Mouse (Mus musculus) E14TG2a.4 (cell line): Measurements from ENCODE around the gene Erlec1.

Experiments
- H3K27me3 ChIP-seq: 2 replicates; pipeline ENCODE4 v1.6.1; 2014; ENCODE audit warnings: low read length, control low read depth; ENCODE audit not compliant: insufficient read depth
- H3K36me3 ChIP-seq: 2 replicates; pipeline ENCODE4 v1.6.1; 2014; ENCODE audit warnings: low read length, control low read depth; ENCODE audit not compliant: insufficient read depth
- H3K4me1 ChIP-seq: replicated peaks from 2 replicates; pipeline ENCODE4 v1.6.1; 2014; ENCODE audit warnings: low read depth, low read length, control low read depth
- H3K4me3 ChIP-seq: replicated peaks from 2 replicates; pipeline ENCODE4 v1.5.1; 2014; ENCODE audit warnings: mild to moderate bottlenecking, low read length
- H3K9me3 ChIP-seq: 2 replicates; pipeline ENCODE4 v1.6.1; 2014; ENCODE audit warnings: low read length, control low read depth
- CTCF ChIP-seq: conservative IDR thresholded peaks from 2 replicates; pipeline ENCODE4 v1.5.1; 2014; ENCODE audit warnings: low read length
- NANOG ChIP-seq: IDR thresholded peaks from 2 replicates; pipeline ENCODE4 v1.6.1; 2014; ENCODE audit warnings: borderline replicate concordance, low read length, mixed read lengths
- POU5F1 ChIP-seq: IDR thresholded peaks from 2 replicates; pipeline ENCODE4 v1.6.1; 2014; ENCODE audit warnings: low read length, borderline replicate concordance

Erlec1 gene

DNA sequence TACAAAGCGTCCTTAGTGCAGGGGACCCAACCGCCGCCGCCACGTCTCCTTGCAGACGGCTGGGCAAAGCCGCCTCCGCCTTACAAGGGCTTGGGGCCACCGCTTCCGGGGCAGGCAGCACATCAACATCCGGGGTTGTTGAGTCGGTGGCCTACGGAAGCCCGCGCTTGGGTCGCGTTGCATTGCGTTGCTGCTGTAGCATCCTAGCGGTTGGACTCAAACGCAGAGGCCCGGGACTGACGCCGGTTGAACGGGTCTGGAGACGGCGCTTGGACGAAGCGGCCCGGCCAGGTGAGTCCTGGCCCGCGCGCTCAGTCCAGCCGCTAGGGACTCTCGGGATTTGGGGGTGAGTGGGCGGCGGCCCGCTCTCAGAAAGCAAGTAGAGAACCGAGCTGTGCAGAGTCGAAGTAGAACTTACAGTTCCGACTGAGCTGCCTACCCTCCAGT lies at the start of gene Erlec1:
Gene Erlec1 (minus strand): TSS at position 57 of the 447 bp plus-strand sequence.
- peaks cover 27% of the 10 kb centered on the region for H3K36me3 ChIP-seq
- H3K4me1 ChIP-seq = peaks cover 16% of the 10 kb centered on the region
- peak within 1 kb of the TSS; percentile 89 for H3K4me3 ChIP-seq
- TF ChIP-seq POU5F1 (no peak), NANOG (no peak), CTCF (no peak)
- peaks cover 8% of the 10 kb centered on the region for H3K9me3 ChIP-seq
- no peaks in the 10 kb centered on the region for H3K27me3 ChIP-seq

DNA sequence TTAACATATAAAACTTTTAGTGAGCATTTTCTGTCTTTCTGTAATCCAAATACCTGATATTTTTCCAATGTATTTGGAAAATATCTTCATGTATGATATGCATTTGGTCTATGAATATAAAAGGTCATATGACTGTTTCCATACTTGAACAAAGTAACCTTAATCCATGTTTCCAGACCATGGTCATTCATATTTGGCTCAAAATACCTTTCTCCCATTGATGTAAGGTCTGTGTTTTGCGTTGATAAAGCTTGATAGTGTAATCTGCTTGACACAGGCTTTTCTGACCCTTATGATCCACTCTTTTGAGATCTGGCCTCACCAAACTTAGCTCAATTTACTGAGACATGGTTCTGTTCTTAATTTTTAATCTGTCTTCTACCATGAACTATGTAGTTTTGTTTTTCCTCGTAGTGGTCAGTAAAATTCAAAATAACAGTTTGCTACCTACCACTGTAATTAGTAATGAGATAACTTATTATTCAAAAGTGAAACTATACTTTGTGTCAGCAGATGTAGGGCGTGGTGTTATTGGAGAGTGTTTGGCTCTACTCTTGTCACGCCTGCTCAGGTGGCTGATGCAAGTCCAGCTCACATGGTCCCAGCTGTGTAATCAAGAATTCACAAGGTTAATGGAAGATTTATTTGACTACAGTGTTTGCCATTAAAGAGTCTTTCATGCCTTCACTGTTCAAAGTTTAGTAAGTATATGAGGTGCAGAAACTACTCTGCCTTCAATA lies 47.2 kb upstream of the Erlec1 start:
- Histone ChIP-seq H3K36me3 (no peaks in the 10 kb centered on the region), H3K4me1 (no peaks in the 10 kb centered on the region), H3K27me3 (no peaks in the 10 kb centered on the region), H3K9me3 (no peaks in the 10 kb centered on the region), H3K4me3 (no peak overlapping the region)
- TF ChIP-seq CTCF = no peak
- no peak for TF ChIP-seq POU5F1
- TF ChIP-seq NANOG = no peak

GRCm38 (mm10) chr11:31000028-31000427 lies 45.9 kb upstream of the Erlec1 start:
- Histone ChIP-seq H3K4me3 (no peak overlapping the region), H3K27me3 (no peaks in the 10 kb centered on the region), H3K4me1 (no peaks in the 10 kb centered on the region)

GRCm38 (mm10) chr11:30998704-30999103 lies 44.6 kb upstream of the Erlec1 start:
- H3K4me3 ChIP-seq = no peak overlapping the region
- no peaks in the 10 kb centered on the region for H3K4me1 ChIP-seq
- H3K27me3 ChIP-seq = no peaks in the 10 kb centered on the region
- peaks cover 10% of the 10 kb centered on the region for H3K9me3 ChIP-seq
- no peaks in the 10 kb centered on the region for H3K36me3 ChIP-seq
- TF ChIP-seq POU5F1 (no peak), NANOG (no peak), CTCF (no peak)

More at GRCm38 (mm10) chr11:31000028-31000427, 45.9 kb upstream of the Erlec1 start:
- no peaks in the 10 kb centered on the region for H3K36me3 ChIP-seq
- H3K9me3 ChIP-seq = no peaks in the 10 kb centered on the region
- no peak for TF ChIP-seq NANOG
- no peak for TF ChIP-seq CTCF
- no peak for TF ChIP-seq POU5F1

DNA sequence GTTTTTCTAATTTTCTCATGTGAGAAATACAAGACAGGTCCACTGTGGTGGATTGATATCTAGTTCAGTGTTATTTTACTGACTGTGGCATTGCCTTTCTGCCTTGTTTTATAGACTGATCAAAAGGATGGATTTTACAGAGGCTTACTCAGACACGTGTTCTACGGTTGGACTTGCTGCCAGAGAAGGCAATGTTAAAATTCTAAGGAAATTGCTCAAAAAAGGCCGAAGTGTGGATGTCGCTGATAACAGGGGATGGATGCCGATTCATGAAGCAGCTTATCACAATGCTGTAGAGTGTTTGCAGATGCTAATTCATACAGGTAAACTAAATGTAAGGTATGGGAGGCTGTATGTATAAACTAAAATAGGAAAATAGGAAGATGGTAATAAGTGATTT lies 44.1 kb upstream of the Erlec1 start:
- H3K36me3 ChIP-seq = no peaks in the 10 kb centered on the region
- TF ChIP-seq NANOG (no peak), CTCF (no peak), POU5F1 (no peak)
- H3K27me3 ChIP-seq = no peaks in the 10 kb centered on the region
- H3K9me3 ChIP-seq = peaks cover 10% of the 10 kb centered on the region
- no peaks in the 10 kb centered on the region for H3K4me1 ChIP-seq
- no peak overlapping the region for H3K4me3 ChIP-seq

GRCm38 (mm10) chr11:30996670-30997069 lies 42.5 kb upstream of the Erlec1 start:
- Histone ChIP-seq H3K36me3 (no peaks in the 10 kb centered on the region), H3K4me3 (no peak overlapping the region), H3K4me1 (no peaks in the 10 kb centered on the region), H3K27me3 (no peaks in the 10 kb centered on the region), H3K9me3 (peaks cover 10% of the 10 kb centered on the region)
- TF ChIP-seq CTCF = no peak
- no peak for TF ChIP-seq POU5F1
- TF ChIP-seq NANOG = no peak

GRCm38 (mm10) chr11:30986625-30987017 lies 32.5 kb upstream of the Erlec1 start:
- Histone ChIP-seq H3K36me3 (no peaks in the 10 kb centered on the region), H3K4me1 (peaks cover 17% of the 10 kb centered on the region), H3K27me3 (no peaks in the 10 kb centered on the region), H3K9me3 (no peaks in the 10 kb centered on the region), H3K4me3 (peak overlapping the region; percentile 87)
- no peak for TF ChIP-seq NANOG
- TF ChIP-seq CTCF = no peak
- TF ChIP-seq POU5F1 = no peak

DNA sequence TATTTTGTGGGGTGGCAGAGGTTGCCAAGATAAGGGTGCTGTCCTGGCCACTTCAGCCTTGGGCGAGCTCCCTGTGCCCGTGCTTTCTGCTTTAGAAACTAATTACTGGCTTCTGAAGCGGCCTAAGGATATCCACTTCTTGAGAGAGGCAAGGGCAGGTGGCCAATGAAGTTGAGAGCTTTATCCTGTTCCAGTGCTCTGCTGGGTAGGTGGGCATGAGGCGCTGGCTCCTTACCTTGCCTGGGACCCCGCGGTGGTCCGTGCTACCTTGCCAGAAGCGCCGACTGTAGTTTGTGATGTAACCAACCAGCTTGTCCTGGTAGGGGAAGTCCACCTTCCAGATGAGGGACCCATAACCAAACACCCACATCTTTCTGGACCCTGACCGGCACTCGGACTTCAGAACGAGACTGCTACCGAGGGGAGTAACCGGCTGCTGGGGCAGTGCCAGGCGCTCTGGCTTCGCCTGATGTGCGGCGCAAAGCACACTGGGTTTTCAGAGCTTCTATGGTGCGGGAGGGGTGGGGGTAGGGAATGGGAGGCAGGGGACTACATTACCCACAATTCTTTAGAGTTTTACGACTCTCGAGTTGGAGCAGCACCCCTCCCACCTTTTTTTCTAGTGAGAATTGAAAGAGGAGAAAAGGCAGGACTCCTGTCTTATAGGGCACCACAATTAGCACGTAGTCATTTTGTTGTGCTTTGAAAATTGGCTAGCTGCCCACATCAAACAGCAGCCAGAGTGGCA lies 31.9 kb upstream of the Erlec1 start, which contains the start of gene Chac2:
Gene Chac2 (minus strand): TSS at position 474 of the 748 bp plus-strand sequence.
- Histone ChIP-seq H3K4me3 (peak within 1 kb of the TSS; percentile 87), H3K9me3 (no peaks in the 10 kb centered on the region), H3K36me3 (no peaks in the 10 kb centered on the region), H3K4me1 (peaks cover 17% of the 10 kb centered on the region), H3K27me3 (no peaks in the 10 kb centered on the region)
- TF ChIP-seq NANOG (no peak), POU5F1 (no peak), CTCF (no peak)
